Mouse (Mus musculus): ENCODE data around the gene Slc3a2.
A peak's percentile ranks its signal among the peaks of the same experiment; 100 is the strongest.

GRCm38 (mm10) chr19:8770567-8771270 lies 47.5 kb upstream of the Slc3a2 start, which contains the start of gene Tmem223:
- TF ChIP-seq CTCF (IDR thresholded peaks at IDR 0.05) (peak; percentile 43), EP300 (IDR thresholded peaks at IDR 0.05) (no peak)
